Mouse (Mus musculus): Measurements from ENCODE around the gene Gm20388.

Gene Gm20388

DNA sequence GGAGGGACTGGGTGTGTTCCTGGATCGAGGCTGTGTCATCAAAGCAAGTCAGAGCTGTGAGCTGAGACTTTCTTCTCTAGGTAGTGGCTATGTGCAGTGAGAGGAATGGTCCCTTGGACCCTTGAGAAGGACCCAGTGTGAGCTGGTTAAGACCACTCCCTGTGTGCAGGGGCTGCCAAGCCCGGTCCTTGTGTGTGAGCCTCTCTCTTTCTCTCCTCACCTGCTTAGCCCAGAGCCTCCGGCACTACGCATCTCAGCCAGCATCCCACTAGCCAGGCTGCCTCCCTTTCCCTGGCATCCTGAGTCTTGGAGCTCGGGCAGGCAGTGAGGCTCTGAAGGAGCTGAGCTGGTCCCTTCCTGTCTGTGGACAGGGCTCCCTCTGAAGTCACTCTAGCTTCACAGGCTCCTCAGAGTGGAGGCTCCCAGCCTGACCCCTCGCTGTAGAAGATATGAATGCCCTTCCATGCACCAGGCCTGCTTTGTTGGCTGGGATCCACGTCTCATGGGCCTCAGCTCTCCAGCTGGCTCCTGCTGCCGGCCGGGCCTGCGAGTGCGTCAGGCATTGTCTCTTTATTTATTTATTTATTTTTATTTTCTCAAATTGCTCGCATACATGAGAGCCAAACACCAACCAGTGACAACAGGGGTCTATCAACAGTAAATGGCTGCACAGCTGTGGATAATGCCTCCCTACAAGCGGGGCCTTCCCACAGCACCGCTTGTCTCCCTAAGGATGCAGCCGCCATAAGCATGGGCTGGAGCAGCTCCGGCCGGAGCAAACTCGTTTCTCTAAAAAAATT lies 2882.9 kb downstream of the Gm20388 start:
- DNase-seq (ENCODE audit: low spot score in 2 of 2): peak; percentile 59 to 69

DNA sequence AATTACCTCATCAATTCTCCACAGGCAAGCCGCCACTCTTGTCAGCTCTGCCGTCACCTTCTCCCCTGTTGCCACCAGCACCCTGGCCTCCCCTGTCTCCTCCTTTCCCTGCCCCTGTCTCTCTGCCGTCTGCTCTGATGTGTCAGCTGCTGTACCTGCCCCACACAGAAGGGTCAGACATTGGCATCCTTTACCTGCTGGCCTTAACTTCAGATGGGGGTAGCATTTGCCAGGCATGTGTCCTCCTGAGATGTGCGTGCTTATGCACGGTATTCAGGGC lies 2883.5 kb downstream of the Gm20388 start:
- no peak for DNase-seq (ENCODE audit: low spot score in 2 of 2)

DNA sequence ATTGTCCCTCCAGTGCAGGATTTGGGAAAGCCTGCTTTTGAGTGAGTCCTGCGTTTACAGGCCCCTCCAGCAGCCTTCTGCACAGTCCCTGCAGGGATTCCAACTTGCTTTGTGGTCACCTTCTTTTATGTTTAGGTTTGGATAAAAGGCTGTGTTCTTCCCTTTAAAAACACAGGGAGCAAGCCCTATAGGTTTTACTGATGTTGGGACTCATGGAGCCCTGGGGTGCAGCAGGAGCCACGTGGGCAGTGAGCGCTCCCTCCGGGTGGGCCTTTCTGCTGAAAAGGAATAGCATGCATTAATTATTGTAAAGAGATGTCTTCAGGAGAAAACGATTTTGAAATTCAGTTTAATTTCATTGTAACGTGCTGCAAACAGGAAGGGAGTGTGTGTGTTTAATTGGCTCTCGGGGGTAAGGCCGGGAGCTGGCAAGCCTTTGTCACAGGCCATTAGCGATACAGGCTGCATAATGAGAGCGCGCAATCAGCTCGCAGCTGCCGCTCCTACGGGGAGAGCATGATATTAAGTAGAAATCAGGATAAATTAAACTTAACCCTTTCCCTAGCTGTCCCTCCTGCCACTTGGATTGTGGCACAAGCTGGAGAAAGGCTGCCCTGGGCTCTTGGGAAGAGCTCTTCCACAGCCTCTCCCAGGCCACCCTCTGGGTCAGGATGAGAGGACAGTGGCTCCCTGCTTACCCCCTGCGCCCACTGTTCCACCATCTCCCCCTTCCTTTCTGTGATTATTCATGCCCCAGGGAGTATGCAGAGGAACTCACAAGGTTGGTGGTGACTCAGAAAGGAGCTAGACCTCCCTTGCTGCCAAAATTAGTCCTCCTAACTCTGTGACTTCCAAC lies 2893.5 kb downstream of the Gm20388 start:
- DNase-seq (ENCODE audit: low spot score in 2 of 2): no peak

- no peak for DNase-seq (ENCODE audit: low spot score in 2 of 2)
Measured at GRCm38 (mm10) chr8:122805349-122805748, 2894.7 kb downstream of the Gm20388 start.

- no peak for DNase-seq (ENCODE audit: low spot score in 2 of 2)
Measured at GRCm38 (mm10) chr8:122806956-122807538, 2896.4 kb downstream of the Gm20388 start.

GRCm38 (mm10) chr8:122807907-122808306 lies 2897.3 kb downstream of the Gm20388 start:
- peak in 1 of 2 experiments; percentile 36 for DNase-seq (ENCODE audit: low spot score in 2 of 2)

DNA sequence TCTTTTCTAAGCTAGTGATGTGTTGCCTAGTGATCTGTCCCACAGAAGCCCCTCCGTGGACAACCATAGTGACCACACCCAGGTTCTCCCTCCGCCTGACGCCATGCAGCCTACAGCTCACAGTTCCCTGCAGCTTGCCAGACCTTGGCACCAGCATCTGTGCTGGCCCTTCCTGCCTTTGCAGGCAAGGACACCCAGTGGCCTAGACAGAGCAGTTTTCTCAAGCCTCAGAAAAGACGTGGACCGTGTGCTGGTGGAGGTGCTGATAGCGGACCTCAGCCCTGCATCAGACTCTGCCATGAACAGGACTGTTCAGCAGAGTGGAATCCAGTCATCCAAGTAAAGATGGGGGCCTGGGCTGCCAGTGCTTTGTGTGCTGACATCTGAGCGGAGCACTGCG lies 2899.7 kb downstream of the Gm20388 start:
- DNase-seq (ENCODE audit: low spot score in 2 of 2): no peak

GRCm38 (mm10) chr8:122811870-122812494 lies 2901.3 kb downstream of the Gm20388 start:
- no peak for DNase-seq (ENCODE audit: low spot score in 2 of 2)

DNA sequence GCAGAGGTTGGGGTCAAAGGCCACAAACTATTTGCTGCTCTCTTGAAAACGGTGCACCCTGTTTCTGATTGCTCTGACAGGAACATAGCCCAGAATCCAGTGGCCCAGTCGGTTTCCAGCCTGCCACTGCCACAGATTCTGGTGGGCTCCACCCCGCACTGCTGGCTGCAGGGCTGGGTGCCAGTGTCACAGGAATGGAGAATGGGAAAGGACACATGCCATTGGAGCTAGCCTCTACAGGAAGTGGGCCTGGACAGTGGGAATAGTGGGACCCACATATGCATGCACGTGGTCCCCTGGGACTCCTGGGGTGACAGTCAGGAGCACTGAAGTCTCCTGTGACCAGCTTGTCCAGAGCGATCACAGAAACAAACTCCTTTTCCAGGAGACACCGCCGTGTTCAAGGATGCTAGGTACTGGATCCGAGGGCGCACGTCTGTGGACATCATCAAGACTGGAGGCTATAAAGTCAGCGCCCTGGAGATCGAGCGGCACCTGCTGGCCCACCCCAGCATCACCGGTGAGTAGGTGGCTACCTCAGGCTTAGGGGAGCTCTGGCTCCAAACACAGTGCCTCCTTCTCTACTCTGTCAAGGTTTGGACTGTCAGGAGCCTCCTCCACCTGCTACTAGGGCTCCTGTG lies 2902.1 kb downstream of the Gm20388 start:
- DNase-seq (ENCODE audit: low spot score in 2 of 2): no peak

- DNase-seq (ENCODE audit: low spot score in 2 of 2): no peak
Measured at GRCm38 (mm10) chr8:122814608-122815007, 2904.0 kb downstream of the Gm20388 start.

- no peak for DNase-seq (ENCODE audit: low spot score in 2 of 2)
Measured at GRCm38 (mm10) chr8:122816965-122817364, 2906.3 kb downstream of the Gm20388 start.

DNA sequence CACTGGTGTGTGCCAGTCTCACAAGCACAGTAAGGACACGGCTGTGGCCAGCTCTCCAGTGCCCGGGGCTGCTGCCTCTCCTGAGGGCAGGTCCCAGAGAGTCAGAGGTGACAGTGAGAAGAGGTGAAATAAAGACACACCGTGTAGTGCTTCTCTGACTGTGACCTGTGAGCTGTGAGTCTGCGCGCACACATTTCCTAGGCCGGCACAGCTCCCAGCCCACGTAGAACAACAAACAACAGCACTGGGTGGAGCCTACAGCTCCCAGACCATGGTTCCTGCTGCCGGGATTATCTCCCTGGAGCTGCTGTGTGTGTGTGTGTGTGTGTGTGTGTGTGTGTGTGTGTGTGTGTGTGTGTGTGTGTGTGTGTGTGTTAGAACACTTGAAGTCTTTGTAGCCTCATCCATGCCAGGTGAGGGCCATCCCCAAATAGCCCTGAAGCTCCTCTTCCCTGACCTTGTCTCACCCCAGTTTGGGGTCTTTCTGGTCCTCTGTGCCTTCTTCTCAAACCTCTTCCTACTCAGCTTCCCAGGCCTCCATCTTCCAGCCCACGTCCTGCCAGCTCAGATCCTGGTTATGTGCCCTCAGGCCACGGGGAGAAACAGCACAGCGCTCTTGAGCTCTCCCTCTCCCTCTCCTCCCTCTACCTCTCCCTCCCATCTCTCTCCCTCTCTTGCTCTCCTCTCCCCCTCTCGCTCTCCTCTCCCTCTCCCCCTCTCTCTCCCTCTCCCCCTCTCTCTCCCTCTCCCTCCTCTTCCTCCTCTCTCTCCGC lies 2907.3 kb downstream of the Gm20388 start:
- DNase-seq (ENCODE audit: low spot score in 2 of 2): no peak

GRCm38 (mm10) chr8:122819776-122820175 lies 2909.1 kb downstream of the Gm20388 start:
- no peak for DNase-seq (ENCODE audit: low spot score in 2 of 2)

DNA sequence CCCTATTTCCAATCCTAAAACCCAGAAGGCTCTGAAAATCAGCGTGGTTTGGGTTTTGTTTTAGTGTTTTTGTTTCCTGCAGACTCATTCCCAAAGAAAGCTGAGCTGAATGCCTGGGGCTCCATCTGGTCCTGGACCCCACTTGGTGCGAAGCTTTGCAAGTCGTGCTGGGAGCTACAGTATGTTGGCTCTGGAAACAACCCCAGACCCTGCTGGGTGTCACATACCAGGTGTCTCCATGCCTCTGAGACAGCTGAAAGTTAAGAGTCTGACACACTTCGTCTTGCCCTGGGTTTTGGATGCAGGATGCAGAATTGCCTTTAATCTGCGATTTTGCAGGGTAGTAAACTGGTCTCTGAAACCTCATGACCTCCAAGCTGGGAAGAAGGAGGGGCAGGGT lies 2913.9 kb downstream of the Gm20388 start:
- no peak for DNase-seq (ENCODE audit: low spot score in 2 of 2)

DNA sequence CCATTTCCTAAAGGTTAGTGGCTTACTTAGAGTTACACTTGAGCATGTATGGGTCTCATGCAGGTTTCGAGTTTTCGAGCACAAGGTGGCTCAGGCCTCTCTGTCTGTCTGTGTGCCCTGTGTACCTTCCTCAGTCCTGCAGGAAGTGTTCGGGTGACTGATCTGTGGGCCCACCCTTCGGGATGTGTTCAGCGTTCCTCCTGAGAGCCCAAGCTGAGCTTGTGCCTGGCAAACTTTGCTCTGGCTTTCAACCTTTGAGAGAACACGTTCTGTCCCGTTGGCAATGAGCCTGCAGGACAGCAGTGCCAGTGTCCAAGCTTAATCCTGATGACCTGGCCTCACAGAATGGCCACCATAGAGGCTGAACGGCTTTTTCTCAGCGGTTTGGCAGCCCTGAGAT lies 2914.3 kb downstream of the Gm20388 start:
- DNase-seq (ENCODE audit: low spot score in 2 of 2): no peak

DNA sequence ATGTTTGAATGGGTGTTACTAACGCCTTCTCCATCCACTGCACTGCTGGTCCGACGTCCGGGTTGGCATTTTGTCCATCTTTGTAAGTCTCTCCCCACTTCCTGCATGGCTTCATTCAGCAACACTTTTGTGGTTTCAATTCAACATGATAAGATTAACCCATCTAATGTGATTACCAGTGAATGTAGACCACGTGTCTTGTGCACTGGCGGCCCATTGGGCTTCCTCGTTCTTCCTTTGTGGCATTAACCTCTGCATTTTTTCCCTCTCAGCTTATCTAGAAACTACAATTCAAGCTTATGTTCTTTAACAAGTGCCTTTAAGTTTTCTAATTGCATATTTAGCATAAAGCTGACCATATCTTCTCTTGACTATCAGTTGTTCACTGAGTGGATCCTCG lies 2914.8 kb downstream of the Gm20388 start:
- DNase-seq (ENCODE audit: low spot score in 2 of 2): no peak

GRCm38 (mm10) chr8:122829396-122829795 lies 2918.8 kb downstream of the Gm20388 start:
- no peak for DNase-seq (ENCODE audit: low spot score in 2 of 2)

DNA sequence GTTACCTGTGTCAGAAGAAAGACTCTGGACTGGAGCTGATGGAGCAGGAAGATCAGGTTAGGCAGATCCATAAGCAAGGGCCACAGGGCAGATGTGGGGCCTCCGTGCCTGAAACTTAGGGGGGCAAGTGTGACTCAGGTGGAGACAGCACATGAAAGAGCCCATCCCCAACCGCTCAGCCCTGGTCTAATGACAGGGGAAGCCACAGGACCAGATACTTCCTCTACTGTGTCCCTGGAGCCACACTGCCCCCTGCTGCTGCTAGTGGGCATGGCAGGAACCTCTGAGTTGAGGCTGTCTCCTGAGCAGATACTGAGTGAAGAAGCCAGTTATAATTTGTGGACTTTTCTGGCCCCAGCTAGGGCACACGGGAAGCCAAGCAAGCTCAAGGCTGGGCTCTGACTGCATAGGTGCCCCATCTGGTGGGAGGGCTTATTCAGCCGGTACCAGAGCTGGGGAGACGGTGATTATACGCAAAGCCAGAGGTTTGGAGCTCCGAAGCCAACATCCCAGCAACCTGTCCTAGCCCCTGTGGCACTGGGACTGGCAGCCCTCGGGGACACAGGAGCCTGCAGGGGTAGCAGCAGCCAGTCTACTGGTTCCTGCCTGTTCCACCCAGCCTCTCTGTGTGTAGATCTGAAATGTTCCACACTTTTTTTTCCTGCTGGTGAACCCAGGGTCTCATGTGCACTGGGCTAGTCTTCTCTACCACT lies 2919.9 kb downstream of the Gm20388 start:
- DNase-seq (ENCODE audit: low spot score in 2 of 2): peak; percentile 71 to 90

DNA sequence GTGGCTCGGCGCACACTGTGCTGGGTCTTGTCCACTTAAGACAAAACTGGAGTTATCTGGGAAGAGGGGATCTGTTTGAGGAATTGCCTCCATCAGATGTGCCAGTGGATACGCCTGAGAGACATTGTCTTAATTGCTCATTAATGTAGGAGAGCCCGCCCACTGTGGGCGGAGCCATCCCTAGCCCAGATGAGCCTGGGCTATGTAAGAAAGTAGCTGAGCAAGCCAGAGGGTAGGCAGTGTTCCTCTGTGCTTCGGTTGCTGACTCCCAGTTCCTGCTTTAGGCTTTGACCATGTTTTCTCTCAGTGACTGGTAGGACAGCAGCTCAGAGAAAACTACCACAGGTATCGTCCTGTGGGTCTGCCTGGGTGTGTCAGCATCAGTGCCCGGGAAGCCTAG lies 2923.8 kb downstream of the Gm20388 start:
- no peak for DNase-seq (ENCODE audit: low spot score in 2 of 2)

- DNase-seq (ENCODE audit: low spot score in 2 of 2): peak; percentile 57 to 65
Measured at GRCm38 (mm10) chr8:122834971-122835370, 2924.3 kb downstream of the Gm20388 start.

Data from heart, adult 9 months (tissue).